Mouse (Mus musculus) monocyte, adult 2 months (primary cell): Measurements from ENCODE around the gene Esr1.

Experiments
- DNase-seq, 2 experiments: peaks; one replicate each; pipeline ENCODE4 v3.0.0; 2022; ENCODE audit warnings: low spot score in 2 of 2, low read depth in 1 of 2

The Esr1 gene

GRCm38 (mm10) chr10:4830592-4830991 lies 219.2 kb downstream of the Esr1 start:
- DNase-seq, result no peak

GRCm38 (mm10) chr10:4838099-4838498 lies 226.7 kb downstream of the Esr1 start:
- DNase-seq, result no peak

- no peak for DNase-seq
Observed at GRCm38 (mm10) chr10:4841039-4841438, 229.6 kb downstream of the Esr1 start.

- DNase-seq, result no peak
Observed at GRCm38 (mm10) chr10:4847523-4847922, 236.1 kb downstream of the Esr1 start.

GRCm38 (mm10) chr10:4849881-4850280 lies 238.5 kb downstream of the Esr1 start:
- DNase-seq, result no peak

DNA sequence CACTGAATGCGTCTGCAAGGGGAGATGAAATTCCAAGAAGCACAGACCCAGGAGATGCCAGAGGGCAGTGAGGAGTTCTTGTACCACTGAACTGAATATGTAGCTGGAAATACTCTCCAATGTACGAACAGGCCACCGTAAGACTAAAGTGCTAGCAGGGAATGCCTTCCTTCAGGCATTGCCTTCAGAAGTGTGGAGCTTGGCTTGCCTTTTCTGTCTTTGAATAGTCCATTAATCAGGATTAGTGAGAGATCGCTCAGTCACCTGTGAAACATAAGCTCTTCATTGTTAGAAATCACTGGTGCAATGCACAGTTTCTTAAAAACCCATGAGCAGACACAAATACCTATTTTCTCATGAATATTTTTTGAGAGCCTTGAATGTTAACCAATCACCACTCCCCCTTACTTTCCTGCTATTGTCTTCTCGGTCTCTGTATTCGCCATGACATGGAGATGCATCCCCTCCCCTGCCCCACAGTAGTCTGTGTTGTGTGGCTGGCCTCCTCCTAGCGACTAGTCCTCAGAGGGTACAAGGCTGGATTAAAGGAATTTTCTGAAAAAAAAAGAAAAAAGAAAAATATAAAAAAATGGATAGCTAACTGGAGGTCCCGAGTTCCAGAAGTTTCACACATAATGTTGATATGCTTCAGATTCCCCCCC lies 263.8 kb downstream of the Esr1 start:
- DNase-seq, result no peak

DNA sequence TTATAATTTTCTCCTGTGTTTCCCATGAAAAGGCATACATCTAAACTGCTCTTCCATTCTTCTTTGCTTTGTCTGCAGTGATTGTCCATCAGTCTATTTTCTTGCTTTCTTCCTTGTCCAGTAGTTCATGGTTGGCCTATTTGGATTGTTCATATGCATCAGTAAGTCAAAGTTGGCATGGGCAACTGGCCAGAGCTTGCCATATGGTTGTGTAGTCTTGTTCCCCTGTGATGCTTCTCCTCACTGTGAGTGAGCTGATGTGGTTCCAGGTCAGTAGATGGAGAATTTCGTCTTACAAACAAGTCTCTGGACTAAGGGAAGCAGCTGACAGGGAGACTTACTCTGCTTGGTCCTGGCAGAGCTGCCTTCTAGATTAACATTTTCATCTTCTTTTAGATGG lies 270.0 kb downstream of the Esr1 start:
- DNase-seq, result no peak

DNA sequence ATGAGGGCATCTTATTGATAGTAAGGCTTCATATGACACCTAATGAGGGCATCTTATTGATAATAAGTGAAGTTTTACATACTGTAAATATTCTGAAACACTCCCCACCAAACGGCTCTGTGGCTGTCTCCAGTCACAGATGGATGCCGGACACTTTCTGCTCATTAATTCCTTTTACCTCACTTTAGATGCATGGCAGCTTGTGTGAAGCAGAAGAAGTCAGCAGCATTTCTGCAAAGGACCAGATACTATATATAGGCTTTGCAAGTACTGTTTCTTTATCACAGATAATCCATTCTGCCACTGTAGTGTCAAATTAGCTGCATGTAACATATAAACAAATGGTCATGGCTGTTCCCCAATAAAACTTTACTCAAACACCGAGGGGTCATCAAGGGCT lies 274.1 kb downstream of the Esr1 start:
- DNase-seq, result no peak

DNA sequence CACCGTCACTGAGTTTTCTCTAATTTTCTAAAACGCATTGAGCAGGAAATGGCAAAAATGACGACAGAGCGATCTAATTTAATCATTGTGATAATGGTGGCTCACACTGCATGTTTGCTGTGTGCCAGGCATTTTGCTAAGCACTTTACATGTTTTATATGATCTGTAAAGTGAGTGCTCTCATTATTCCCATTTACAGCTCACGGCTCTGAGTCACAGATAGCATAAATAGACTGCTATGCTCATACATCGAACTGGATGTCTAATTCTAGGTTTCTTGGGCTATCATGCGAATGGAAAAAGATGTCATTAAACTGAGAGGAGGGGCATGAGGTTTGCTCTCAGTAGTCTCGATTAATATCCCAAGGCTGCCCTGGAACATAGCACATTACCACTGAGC lies 274.6 kb downstream of the Esr1 start:
- DNase-seq, result no peak

GRCm38 (mm10) chr10:4893475-4893874 lies 282.1 kb downstream of the Esr1 start:
- no peak for DNase-seq

DNA sequence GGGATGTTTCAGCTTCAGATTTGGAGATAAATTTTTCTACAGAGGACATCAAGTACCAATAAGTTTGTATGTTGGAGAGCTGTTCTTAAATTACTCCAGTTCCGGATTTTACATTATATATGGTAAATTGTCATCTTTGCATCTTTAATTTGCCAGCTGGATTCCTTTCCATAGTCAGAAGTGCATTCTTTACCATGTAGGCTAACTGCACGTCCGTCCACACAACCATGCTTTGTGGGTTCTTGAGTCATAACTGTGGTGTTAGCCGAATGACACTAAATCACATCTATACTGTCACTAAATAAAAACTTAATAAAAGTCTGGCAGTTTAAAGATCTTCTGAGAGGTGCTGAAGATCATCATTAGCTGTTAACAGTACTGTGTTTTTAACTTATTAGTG lies 286.4 kb downstream of the Esr1 start:
- DNase-seq, result no peak

- DNase-seq, result no peak
Observed at GRCm38 (mm10) chr10:4900324-4900723, 288.9 kb downstream of the Esr1 start.

GRCm38 (mm10) chr10:4909271-4909670 lies 297.9 kb downstream of the Esr1 start:
- DNase-seq, result no peak

DNA sequence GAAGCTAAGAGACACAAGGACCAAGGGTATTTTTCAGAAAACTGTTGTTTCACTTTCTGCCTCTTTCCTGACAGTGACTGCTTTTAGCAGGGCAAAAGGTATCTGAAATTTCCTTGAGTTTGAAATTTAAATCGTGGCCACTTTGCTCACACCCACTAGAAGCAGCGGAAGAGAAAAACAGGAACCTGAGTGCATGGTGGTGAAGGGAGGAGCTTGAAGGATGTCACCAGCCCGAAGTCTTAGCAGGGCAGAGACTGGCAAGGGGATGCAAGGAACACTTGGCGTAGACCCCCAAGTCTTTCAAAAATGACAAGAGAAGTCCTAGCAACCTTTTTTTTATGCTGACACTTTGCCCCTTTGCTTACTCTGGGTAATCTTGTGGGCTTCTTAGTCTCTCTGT lies 299.1 kb downstream of the Esr1 start:
- no peak for DNase-seq

DNA sequence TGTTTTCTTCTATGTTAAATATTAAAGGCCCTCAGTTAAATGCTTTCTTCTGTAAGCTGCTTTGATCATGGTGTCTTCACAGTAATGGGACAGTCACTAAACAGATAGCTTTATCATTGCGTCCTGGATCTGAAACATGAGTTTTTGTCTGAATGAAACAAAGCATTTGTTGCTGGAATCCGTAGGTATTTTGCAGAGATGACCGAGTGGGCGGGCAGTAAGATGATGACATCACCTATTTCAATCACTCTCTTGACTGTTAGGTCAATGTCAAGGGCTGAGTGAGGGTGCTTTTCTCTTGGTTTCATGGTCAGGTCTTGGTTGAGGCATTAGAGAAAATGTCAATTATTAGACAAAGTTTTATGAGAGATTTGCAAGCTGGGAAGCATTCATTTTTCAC lies 307.7 kb downstream of the Esr1 start:
- DNase-seq, result no peak

DNA sequence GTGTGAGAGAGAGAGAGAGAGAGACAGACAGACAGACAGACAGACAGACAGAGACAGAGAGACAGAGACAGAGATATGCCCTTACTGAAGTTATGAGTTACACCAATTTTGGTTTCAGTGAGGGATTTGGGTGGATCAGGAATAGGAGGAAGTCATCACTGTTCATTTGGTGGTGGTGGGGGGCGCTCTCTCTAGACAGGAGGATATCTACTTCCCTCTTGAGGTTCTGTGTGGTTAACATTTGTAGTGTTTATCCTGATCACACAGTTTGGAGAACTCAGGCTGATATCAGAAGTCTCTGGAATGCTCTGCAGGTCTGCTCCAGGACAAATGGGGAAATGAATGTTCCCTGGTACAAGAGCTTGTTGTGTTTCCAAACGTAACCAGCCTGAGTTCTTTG lies 312.2 kb downstream of the Esr1 start:
- no peak for DNase-seq

DNA sequence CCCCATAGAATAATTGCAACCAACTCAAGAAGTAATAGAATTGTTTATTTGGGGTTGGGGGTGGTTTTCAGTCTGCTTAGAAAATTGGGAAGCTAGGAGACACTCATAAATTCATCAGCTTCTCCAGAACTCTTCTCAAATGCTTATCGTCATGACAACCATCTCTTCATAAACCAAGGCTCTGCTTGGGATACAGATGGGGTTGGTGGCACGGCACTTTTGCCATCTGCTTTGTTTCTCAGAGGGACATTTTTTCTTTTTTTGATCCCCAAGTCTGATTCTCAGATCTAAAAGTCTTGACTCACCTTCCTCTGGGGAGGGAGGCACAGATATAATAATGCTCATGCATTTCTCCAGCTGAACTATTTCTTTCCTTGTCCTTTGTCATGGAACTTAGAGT lies 313.0 kb downstream of the Esr1 start:
- no peak for DNase-seq

GRCm38 (mm10) chr10:4943148-4943547 lies 331.8 kb downstream of the Esr1 start:
- no peak for DNase-seq

- DNase-seq, result no peak
Observed at GRCm38 (mm10) chr10:4944725-4945124, 333.3 kb downstream of the Esr1 start.

DNA sequence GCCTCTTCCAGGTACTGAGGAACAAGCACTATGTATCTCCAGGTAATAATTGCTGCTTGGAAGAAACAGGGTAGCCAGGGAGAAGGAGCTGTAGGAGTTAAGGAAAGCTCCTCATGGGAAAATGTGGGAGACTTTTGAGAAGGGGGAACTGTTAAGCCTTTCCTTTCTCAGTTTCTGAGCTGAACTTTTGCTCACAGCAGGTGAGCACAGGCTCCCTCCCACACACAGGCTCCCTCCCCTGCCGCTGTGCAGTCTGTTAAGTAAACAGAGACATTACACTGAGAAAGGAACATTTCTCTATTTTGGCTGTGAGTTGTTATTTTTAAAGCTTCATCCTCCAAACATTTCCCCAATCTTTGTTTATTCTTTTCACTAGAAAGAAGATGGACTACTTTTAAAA lies 354.4 kb downstream of the Esr1 start:
- no peak for DNase-seq

GRCm38 (mm10) chr10:4971156-4971555 lies 359.8 kb downstream of the Esr1 start:
- no peak for DNase-seq

- no peak for DNase-seq
Observed at GRCm38 (mm10) chr10:4971586-4971985, 360.2 kb downstream of the Esr1 start.

- no peak for DNase-seq
Observed at GRCm38 (mm10) chr10:4972026-4972425, 360.6 kb downstream of the Esr1 start.

- no peak for DNase-seq
Observed at GRCm38 (mm10) chr10:4974246-4974645, 362.9 kb downstream of the Esr1 start.
